Mouse (Mus musculus) MEL (cell line): Measurements from ENCODE around the gene Slc7a9.

Experiments used
- BHLHE40 ChIP-seq: IDR thresholded peaks from 2 replicates; pipeline ENCODE4 v1.6.1; 2012; ENCODE audit warnings: low read depth, mild to moderate bottlenecking, inconsistent platforms, low read length, improper control_type of control experiment, borderline replicate concordance
- CHD2 ChIP-seq: IDR thresholded peaks from 2 replicates; pipeline ENCODE4 v1.6.1; 2011; ENCODE audit warnings: low read length, improper control_type of control experiment
- CTCF ChIP-seq, 3 experiments: IDR thresholded peaks in 2 of 3; conservative IDR thresholded peaks in 1 of 3; 2 replicates each; pipeline ENCODE4 v1.5.1; 2011 to 2012; ENCODE audit warnings: low read length in 3 of 3, low read depth in 2 of 3, mild to moderate bottlenecking in 2 of 3, improper control_type of control experiment in 1 of 3, inconsistent platforms in 1 of 3, mixed read lengths in 1 of 3, moderate library complexity in 1 of 3; ENCODE audit not compliant: control insufficient read depth in 1 of 3, insufficient read depth in 1 of 3, poor library complexity in 1 of 3, severe bottlenecking in 1 of 3
- EP300 ChIP-seq, 2 experiments: IDR thresholded peaks; 2 replicates each; pipeline ENCODE4 v1.6.1; 2011; ENCODE audit warnings: improper control_type of control experiment in 2 of 2, low read length in 2 of 2, low read depth in 1 of 2, mild to moderate bottlenecking in 1 of 2
- ETS1 ChIP-seq: IDR thresholded peaks from 2 replicates; pipeline ENCODE4 v1.6.1; 2012; ENCODE audit warnings: low read depth, mild to moderate bottlenecking, inconsistent platforms, low read length, improper control_type of control experiment, moderate library complexity
- HCFC1 ChIP-seq: IDR thresholded peaks from 2 replicates; pipeline ENCODE4 v1.6.1; 2012; ENCODE audit warnings: low read depth, mild to moderate bottlenecking, inconsistent platforms, low read length, improper control_type of control experiment, moderate library complexity
- POLR2A ChIP-seq, 2 experiments: IDR thresholded peaks; 2 replicates each; pipeline ENCODE4 v1.6.1; 2011 to 2012; ENCODE audit warnings: low read length in 2 of 2, mild to moderate bottlenecking in 2 of 2, control low read depth in 1 of 2, improper control_type of control experiment in 1 of 2, low read depth in 1 of 2, moderate library complexity in 1 of 2; ENCODE audit not compliant: control insufficient read depth in 1 of 2, insufficient read depth in 1 of 2, poor library complexity in 1 of 2
- RAD21 ChIP-seq: IDR thresholded peaks from 2 replicates; pipeline ENCODE4 v1.6.1; 2011; ENCODE audit warnings: mild to moderate bottlenecking, low read depth, low read length, improper control_type of control experiment

DNA sequence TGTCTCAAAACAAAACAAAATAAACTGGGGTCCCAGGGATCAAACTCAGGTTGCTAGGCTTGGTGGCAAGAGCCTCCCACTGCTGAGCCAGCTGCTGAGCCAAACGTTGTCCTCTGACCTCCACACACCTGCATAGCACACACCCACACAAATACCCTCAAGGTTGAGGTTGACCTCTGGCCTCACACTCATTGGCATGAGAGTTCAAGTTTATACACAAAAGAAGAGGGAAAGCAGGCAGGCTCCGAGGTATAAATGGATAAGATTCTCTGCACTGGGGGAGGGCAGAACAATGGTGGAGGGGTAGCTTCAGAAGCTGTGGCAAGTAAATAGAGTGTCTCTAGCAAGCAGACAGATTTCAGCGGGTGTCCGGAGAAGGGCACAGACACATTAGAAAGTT is 1.1 kb upstream of the Slc7a9 start:
- no peak for TF ChIP-seq CTCF (IDR thresholded peaks at IDR 0.05 in 2 of 3, conservative IDR thresholded peaks at IDR 0.05 in 1 of 3; ENCODE audit: control insufficient read depth in 1 of 3, insufficient read depth in 1 of 3, low read depth in 2 of 3, low read length in 3 of 3, poor library complexity in 1 of 3, severe bottlenecking in 1 of 3)
- TF ChIP-seq POLR2A (IDR thresholded peaks at IDR 0.05; ENCODE audit: control insufficient read depth in 1 of 2, insufficient read depth in 1 of 2, low read depth in 1 of 2, low read length in 2 of 2, poor library complexity in 1 of 2): no peak
- no peak for TF ChIP-seq ETS1
- no peak for TF ChIP-seq RAD21
- no peak for TF ChIP-seq CHD2
- no peak for TF ChIP-seq HCFC1
- no peak for TF ChIP-seq BHLHE40
- TF ChIP-seq EP300 (IDR thresholded peaks at IDR 0.05; ENCODE audit: low read depth in 1 of 2, low read length in 2 of 2): no peak
